Mouse (Mus musculus) liver, postnatal 0 days (tissue): ENCODE data around the gene Ptgis. TPM values are rescaled to one million over a fixed set of nuclear protein-coding genes. Genes with fewer than 3 reads are reported as not detected.
A peak's percentile ranks its signal among the peaks of the same experiment; 100 is the strongest.

Experiments
- ATAC-seq: fragments of 200-750 bp; cut with Nextera tagmentation; 2 replicates; pipeline ENCODE4 v1.8.0; 2017; ENCODE audit warnings: mild to moderate bottlenecking, moderate library complexity
- DNase-seq: peaks from one replicate; pipeline ENCODE4 v3.0.0-alpha.2; 2016
- H3K27ac ChIP-seq: fragments of 300-500 bp; sonication (generic); 2 replicates; pipeline ENCODE4 v1.5.1; 2014; ENCODE audit warnings: antibody characterized with exemption, moderate library complexity, mild to moderate bottlenecking, low read depth
- H3K27me3 ChIP-seq: fragments of 300-500 bp; sonication (generic); 2 replicates; pipeline ENCODE4 v1.6.1; 2014; ENCODE audit warnings: low read length, control low read depth, mixed read lengths; ENCODE audit not compliant: insufficient read depth
- H3K36me3 ChIP-seq: fragments of 300-500 bp; sonication (generic); replicated peaks from 2 replicates; pipeline ENCODE4 v1.6.1; 2014; ENCODE audit warnings: mild to moderate bottlenecking, control low read depth, low read length, moderate library complexity, mixed read lengths; ENCODE audit not compliant: insufficient read depth
- H3K4me1 ChIP-seq: fragments of 300-500 bp; sonication (generic); 2 replicates; pipeline ENCODE4 v1.6.1; 2014; ENCODE audit warnings: antibody characterized with exemption, mild to moderate bottlenecking, control low read depth; ENCODE audit not compliant: insufficient read depth
- H3K4me2 ChIP-seq: fragments of 300-500 bp; sonication (generic); 2 replicates; pipeline ENCODE4 v1.6.1; 2014; ENCODE audit warnings: low read depth, mild to moderate bottlenecking, low read length, moderate library complexity, mixed read lengths
- H3K4me3 ChIP-seq: fragments of 300-500 bp; sonication (generic); 2 replicates; pipeline ENCODE4 v1.5.1; 2014; ENCODE audit warnings: low read depth, low read length
- H3K9ac ChIP-seq: fragments of 300-500 bp; sonication (generic); replicated peaks from 2 replicates; pipeline ENCODE4 v1.6.1; 2014; ENCODE audit warnings: mild to moderate bottlenecking, moderate library complexity
- H3K9me3 ChIP-seq: fragments of 300-500 bp; sonication (generic); 2 replicates; pipeline ENCODE4 v1.6.1; 2016; ENCODE audit warnings: mild to moderate bottlenecking, control low read depth, low read length, mixed read lengths
- CTCF ChIP-seq: sonication (generic); IDR thresholded peaks from 2 replicates; pipeline ENCODE4 v1.5.1; 2016; ENCODE audit warnings: antibody characterized with exemption, low read depth
- EP300 ChIP-seq: IDR thresholded peaks from 2 replicates; pipeline ENCODE4 v1.6.1; 2016; ENCODE audit warnings: antibody characterized with exemption, low read depth, mild to moderate bottlenecking
- WGBS: fragments of 180-500 bp; shearing (Covaris S2); extraction: QIAGEN DNeasy Blood & Tissue Kit; methylation state at CpG from one replicate; pipeline ENCODE4 v1.1.7; 2014; ENCODE audit not compliant: insufficient replicate concordance; 5-methylcytosine and 5-hydroxymethylcytosine counted together
- polyA plus RNA-seq: library from polyadenylated mRNA; unstranded; fragments of >200 nt; fragmentation: Nextera tagmentation; extraction: Ambion mirVana; gene quantifications from 2 replicates; pipeline ENCODE4 v1.2.1, GENCODE M21; 2015

Gene Ptgis
- polyA plus RNA-seq, 1 experiment from 2014 or later = 1.8 TPM

- H3K36me3 ChIP-seq = no peaks in the 10 kb centered on the region
- WGBS = 67% methylated on average over 2 of the region's 2 CpGs
- H3K27ac ChIP-seq = no peak overlapping the region
- H3K4me3 ChIP-seq = no peak overlapping the region
- ATAC-seq (no peak), DNase-seq (no peak)
- no peak overlapping the region for H3K9ac ChIP-seq
- 0 out of 2 replicates have a peak, but pooled peaks cover 4% of the 10 kb centered on the region for H3K4me1 ChIP-seq
- TF ChIP-seq EP300 (no peak), CTCF (no peak)
- H3K27me3 ChIP-seq = no peaks in the 10 kb centered on the region
- H3K9me3 ChIP-seq = no peaks in the 10 kb centered on the region
- no peak overlapping the region for H3K4me2 ChIP-seq
Observed at GRCm38 (mm10) chr2:167143914-167144313, 96.5 kb downstream of the Ptgis start.

- no peaks in the 10 kb centered on the region for H3K9me3 ChIP-seq
- H3K9ac ChIP-seq = no peak overlapping the region
- H3K4me2 ChIP-seq = no peak overlapping the region
- WGBS = 94% methylated on average over 2 of the region's 3 CpGs
- H3K4me1 ChIP-seq = 0 out of 2 replicates have a peak, but pooled peaks cover 2% of the 10 kb centered on the region
- ATAC-seq (no peak), DNase-seq (no peak)
- H3K27me3 ChIP-seq = no peaks in the 10 kb centered on the region
- no peaks in the 10 kb centered on the region for H3K36me3 ChIP-seq
- no peak overlapping the region for H3K4me3 ChIP-seq
- no peak overlapping the region for H3K27ac ChIP-seq
- TF ChIP-seq EP300 (no peak), CTCF (no peak)
Observed at GRCm38 (mm10) chr2:167142282-167142681, 98.1 kb downstream of the Ptgis start.

DNA sequence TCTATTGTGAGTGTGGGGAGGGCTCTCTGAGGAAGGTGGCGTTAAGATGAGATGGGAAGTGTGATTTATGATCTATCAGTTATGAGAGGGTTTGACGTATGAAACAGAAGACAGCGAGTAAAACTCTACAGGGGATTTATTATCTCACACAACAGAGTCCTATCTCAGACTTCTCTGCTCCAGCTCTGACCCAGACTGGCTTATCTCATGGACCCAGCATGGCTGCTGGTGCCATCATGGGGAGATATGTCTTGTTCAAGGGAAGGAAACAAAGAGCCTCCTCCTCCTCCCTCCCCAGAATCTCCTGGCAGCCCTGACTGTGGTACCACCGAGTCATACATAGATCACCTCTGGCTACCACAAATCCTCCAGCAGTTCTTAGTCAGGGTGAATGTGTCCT is 98.6 kb downstream of the Ptgis start:
- DNase-seq (no peak), ATAC-seq (peak; percentile 74)
- Histone ChIP-seq H3K4me1 (no peaks in the 10 kb centered on the region), H3K27me3 (no peaks in the 10 kb centered on the region), H3K27ac (no peak overlapping the region), H3K4me3 (no peak overlapping the region), H3K36me3 (no peaks in the 10 kb centered on the region), H3K9me3 (no peaks in the 10 kb centered on the region), H3K9ac (no peak overlapping the region), H3K4me2 (0 out of 2 replicates have a peak overlapping the region, but pooled peaks have one; percentile 15)
- no peak for TF ChIP-seq CTCF
- peak; percentile 88 for TF ChIP-seq EP300
- WGBS = 44% methylated on average over 4 of the region's 4 CpGs

Other genes with a start within 250 kb of the Ptgis start
- gene Stau1, start 244.3 kb downstream of the Ptgis start, polyA plus RNA-seq = 28.6 and 31.5 TPM in 2 replicates
- gene Ddx27, start 225.4 kb downstream of the Ptgis start, polyA plus RNA-seq = 19.2 and 21.9 TPM in 2 replicates
- 5.8 and 6.3 TPM in 2 replicates for gene Znfx1, start 177.6 kb downstream of the Ptgis start, polyA plus RNA-seq
- 0.11 and 0.21 TPM in 2 replicates for gene Kcnb1, start 50.4 kb downstream of the Ptgis start, polyA plus RNA-seq
- gene B4galt5, start 108.6 kb upstream of the Ptgis start, polyA plus RNA-seq = 3.2 and 4.2 TPM in 2 replicates
- 7.5 and 9.3 TPM in 2 replicates for gene Slc9a8, start 181.1 kb upstream of the Ptgis start, polyA plus RNA-seq